Mouse (Mus musculus) embryonic facial prominence, embryonic 12.5 days (tissue): ENCODE data around the gene Ifna9. TPM values are rescaled to one million over a fixed set of nuclear protein-coding genes. Genes with fewer than 3 reads are reported as not detected.
"Not testable (repeated sequence)": the region's sequence is repeated elsewhere in the genome, so short reads cannot be mapped to it uniquely, and the experiment has no call there.

Source experiments
- ATAC-seq: fragments of 200-750 bp; cut with Nextera tagmentation; 2 replicates; pipeline ENCODE4 v1.8.0; 2017; ENCODE audit not compliant: insufficient number of reproducible peaks, insufficient read depth, low FRiP score, low TSS enrichment
- H3K27ac ChIP-seq: fragments of 300-500 bp; sonication (generic); 2 replicates; pipeline ENCODE4 v1.5.1; 2016; ENCODE audit warnings: mild to moderate bottlenecking
- H3K27me3 ChIP-seq: fragments of 300-500 bp; sonication (generic); 2 replicates; pipeline ENCODE4 v1.6.1; 2016; ENCODE audit warnings: mild to moderate bottlenecking, moderate library complexity
- H3K36me3 ChIP-seq: fragments of 300-500 bp; sonication (generic); 2 replicates; pipeline ENCODE4 v1.6.1; 2016; ENCODE audit warnings: mild to moderate bottlenecking
- H3K4me1 ChIP-seq: fragments of 300-500 bp; sonication (generic); 2 replicates; pipeline ENCODE4 v1.6.1; 2016
- H3K4me2 ChIP-seq: fragments of 300-500 bp; sonication (generic); replicated peaks from 2 replicates; pipeline ENCODE4 v1.6.1; 2016; ENCODE audit warnings: mild to moderate bottlenecking, moderate library complexity
- H3K4me3 ChIP-seq: fragments of 300-500 bp; sonication (generic); 2 replicates; pipeline ENCODE4 v1.5.1; 2016; ENCODE audit warnings: mild to moderate bottlenecking
- H3K9ac ChIP-seq: fragments of 300-500 bp; sonication (generic); 2 replicates; pipeline ENCODE4 v1.6.1; 2016; ENCODE audit warnings: mild to moderate bottlenecking, moderate library complexity
- H3K9me3 ChIP-seq: fragments of 300-500 bp; sonication (generic); 2 replicates; pipeline ENCODE4 v1.6.1; 2016; ENCODE audit warnings: mild to moderate bottlenecking, moderate library complexity
- WGBS: fragments of 180-500 bp; shearing (Covaris S2); methylation state at CpG from one replicate; pipeline ENCODE4 v1.1.7; 2016; 5-methylcytosine and 5-hydroxymethylcytosine counted together
- polyA plus RNA-seq: library from polyadenylated mRNA; unstranded; fragments of >200 nt; fragmentation: Nextera tagmentation; extraction: Ambion mirVana; gene quantifications from 2 replicates; pipeline ENCODE4 v1.2.1, GENCODE M21; 2016

Ifna9 gene
- not detected in 2 replicates for polyA plus RNA-seq

DNA sequence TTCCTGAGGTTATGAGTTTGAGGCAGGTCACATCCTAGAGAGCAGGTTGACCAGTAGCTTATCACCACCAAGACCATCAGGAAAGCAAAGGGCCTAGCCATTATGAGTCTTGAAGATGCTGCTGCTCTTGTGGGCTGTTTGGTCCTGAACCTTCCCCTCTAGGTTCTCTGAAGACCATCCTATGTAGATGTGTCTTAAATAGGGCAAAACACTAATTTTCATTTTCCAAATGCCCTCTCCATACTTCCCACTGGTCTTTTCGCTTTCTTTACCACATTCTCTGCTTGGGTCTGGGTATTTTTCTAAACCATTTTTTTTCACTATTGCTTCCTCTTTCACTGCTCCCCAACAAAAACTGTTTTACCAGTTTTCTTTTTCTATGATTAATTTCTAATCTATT lies at the start of gene Ifna9:
Gene Ifna9 (minus strand): TSS at position 101 of the 400 bp plus-strand sequence.
- Histone ChIP-seq H3K4me2 (no peak within 1 kb of the TSS), H3K36me3 (no peaks in the 10 kb centered on the region), H3K4me3 (no peak within 1 kb of the TSS), H3K9me3 (no peaks in the 10 kb centered on the region), H3K27me3 (no peaks in the 10 kb centered on the region), H3K27ac (no peak within 1 kb of the TSS), H3K9ac (no peak within 1 kb of the TSS), H3K4me1 (no peaks in the 10 kb centered on the region)
- whole genome bisulfite sequencing, result 89% methylated on average over 1 of the region's 1 CpGs
- ATAC-seq, result no peak

DNA sequence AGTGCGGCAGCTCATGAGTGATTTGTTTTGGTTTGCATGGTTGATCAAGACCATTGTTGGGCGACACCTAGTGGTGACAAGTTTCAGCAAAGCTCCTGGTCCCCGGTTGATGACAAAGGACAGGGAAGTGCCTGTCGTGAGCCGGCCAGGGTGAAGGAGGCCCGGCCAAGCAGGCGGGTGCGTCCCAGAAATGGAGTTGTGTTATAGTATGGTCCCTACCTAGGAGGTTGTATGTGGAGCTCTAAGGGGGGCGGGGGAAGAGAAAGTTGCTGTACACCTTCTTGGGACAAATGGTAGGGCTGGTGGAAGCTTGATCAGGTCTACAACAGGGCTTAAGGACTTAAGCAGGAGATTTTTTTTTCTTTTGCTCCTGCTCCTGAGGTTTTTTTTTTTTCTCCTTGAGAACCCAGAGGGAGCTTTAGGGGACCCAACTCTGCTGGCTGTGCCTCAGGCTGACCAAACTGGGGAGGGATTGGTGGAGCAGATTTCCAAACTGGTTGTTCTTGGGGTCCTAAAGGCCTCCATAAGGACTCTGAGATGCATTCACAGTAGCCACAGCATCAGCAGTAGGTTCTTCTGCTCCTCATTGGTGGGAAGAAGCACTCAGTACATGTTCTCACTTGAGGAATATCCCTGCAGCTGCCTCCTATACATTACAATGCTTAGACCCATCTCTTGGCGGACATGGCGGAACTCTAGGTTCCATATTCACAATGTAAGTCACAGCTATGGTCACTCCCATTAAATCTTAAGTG lies 49.1 kb upstream of the Ifna9 start:
- Histone ChIP-seq H3K9me3 (no peaks in the 10 kb centered on the region), H3K27ac (no peak overlapping the region), H3K36me3 (no peaks in the 10 kb centered on the region), H3K4me1 (no peaks in the 10 kb centered on the region), H3K9ac (no peak overlapping the region), H3K27me3 (no peaks in the 10 kb centered on the region), H3K4me2 (peak overlapping the region; percentile 38), H3K4me3 (peak overlapping the region; percentile 24; the same call in 1 of the 2 replicates)
- 17% methylated on average over 11 of the region's 11 CpGs for WGBS
- ATAC-seq, result peak; percentile 89

DNA sequence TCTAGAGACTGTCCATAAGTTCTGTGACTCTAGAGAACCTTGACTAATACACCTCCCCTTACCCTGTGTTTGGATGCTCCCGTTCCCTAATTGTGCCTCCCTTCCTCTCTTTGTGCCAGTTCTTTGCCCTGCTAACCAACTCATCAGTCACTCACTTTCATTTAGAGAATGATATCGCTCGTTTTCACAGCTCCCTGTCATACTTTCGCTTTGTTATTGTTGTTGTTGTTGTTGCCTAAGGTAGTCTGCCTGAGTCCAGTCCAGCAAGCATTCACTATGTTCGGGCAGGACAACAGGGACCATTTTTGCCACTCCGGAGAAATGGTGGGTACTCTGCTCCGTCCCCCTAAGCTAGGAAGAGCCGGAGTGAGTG lies 48.5 kb upstream of the Ifna9 start:
- Histone ChIP-seq H3K4me2 (peak overlapping the region; percentile 38), H3K9ac (no peak overlapping the region), H3K27ac (no peak overlapping the region)

DNA sequence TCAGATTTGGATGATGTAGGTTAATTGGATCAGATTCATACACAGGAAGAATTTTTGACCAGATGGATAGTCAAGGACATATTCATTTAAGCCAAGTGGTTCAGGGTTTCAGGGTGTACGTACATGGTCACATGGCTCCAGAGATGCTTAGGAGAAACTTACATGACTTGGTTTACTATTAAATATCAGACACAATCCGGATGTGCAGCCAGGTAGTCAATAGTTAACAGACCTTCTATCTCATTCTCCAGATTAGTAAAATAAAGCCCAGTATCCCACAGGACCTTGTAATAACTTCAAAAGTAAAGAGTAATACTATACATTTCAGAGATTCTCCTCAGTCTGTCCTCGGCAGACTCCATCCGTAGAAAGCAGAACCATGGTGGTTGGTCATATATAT lies 42.1 kb upstream of the Ifna9 start, which contains the start of gene C87499:
Gene C87499 (minus strand): TSS at position 101 of the 400 bp plus-strand sequence.
- WGBS, result 87% methylated on average over 4 of the region's 4 CpGs
- Histone ChIP-seq H3K4me3 (no peak within 1 kb of the TSS), H3K9me3 (no peaks in the 10 kb centered on the region), H3K27ac (no peak within 1 kb of the TSS), H3K4me2 (no peak within 1 kb of the TSS), H3K27me3 (no peaks in the 10 kb centered on the region), H3K9ac (no peak within 1 kb of the TSS), H3K4me1 (no peaks in the 10 kb centered on the region), H3K36me3 (no peaks in the 10 kb centered on the region)
- no peak for ATAC-seq

More for the DNA sequence above, 48.5 kb upstream of the Ifna9 start:
- Histone ChIP-seq H3K27me3 (no peaks in the 10 kb centered on the region), H3K4me3 (peak overlapping the region; percentile 24; the same call in 1 of the 2 replicates), H3K36me3 (no peaks in the 10 kb centered on the region), H3K4me1 (no peaks in the 10 kb centered on the region), H3K9me3 (no peaks in the 10 kb centered on the region)
- WGBS, result 68% methylated on average over 8 of the region's 8 CpGs
- ATAC-seq, result no peak

DNA sequence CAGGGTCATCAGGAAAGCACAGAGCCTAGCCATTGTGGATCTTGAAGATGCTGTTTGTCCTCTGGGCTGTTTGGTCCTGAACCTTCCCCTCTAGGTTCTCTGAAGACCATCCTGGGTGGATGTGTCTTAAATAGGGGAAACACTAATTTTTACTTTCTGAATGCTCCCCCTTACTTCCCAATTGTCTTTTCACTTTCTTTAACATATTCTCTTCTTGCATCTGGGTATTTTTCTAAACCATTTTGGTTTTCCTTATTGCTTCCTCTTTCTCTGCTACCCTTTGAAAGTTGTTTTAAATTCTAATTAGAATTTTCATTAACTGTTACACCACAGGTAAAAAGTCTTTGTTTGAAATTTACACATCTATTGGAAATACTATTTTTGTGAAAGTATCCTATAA lies 11.1 kb upstream of the Ifna9 start, which contains the start of gene Ifna12:
Gene Ifna12 (minus strand): TSS at position 101 of the 400 bp plus-strand sequence.
- no peak within 1 kb of the TSS for H3K9ac ChIP-seq
- H3K36me3 ChIP-seq, result no peaks in the 10 kb centered on the region
- H3K4me1 ChIP-seq, result no peaks in the 10 kb centered on the region
- no peak within 1 kb of the TSS for H3K4me3 ChIP-seq
- H3K4me2 ChIP-seq, result no peak within 1 kb of the TSS
- H3K27ac ChIP-seq, result no peak within 1 kb of the TSS
- no peaks in the 10 kb centered on the region for H3K9me3 ChIP-seq
- no peaks in the 10 kb centered on the region for H3K27me3 ChIP-seq
- ATAC-seq, result no peak

DNA sequence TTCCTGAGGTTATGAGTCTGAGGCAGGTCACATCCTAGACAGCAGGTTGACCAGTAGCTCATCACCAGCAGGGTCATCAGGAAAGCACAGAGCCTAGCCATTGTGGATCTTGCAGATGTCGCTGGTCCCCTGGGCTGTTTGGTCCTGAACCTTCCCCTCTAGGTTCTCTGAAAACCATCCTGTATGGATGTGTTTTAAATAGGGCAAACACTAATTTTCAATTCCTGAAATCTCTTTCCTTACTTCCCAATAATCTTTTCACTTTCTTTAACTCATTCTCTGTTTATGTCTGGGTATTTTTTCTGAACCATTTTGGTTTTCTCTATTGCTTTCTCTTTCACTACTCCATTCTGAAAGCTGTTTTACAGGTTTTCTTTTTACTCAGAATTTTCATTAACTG lies 20.5 kb downstream of the Ifna9 start, which contains the start of gene Ifna14:
Gene Ifna14 (minus strand): TSS at position 101 of the 400 bp plus-strand sequence.
- Histone ChIP-seq H3K36me3 (no peaks in the 10 kb centered on the region), H3K27me3 (no peaks in the 10 kb centered on the region), H3K4me1 (no peaks in the 10 kb centered on the region), H3K9me3 (no peaks in the 10 kb centered on the region), H3K4me3 (no peak within 1 kb of the TSS), H3K27ac (no peak within 1 kb of the TSS), H3K9ac (no peak within 1 kb of the TSS), H3K4me2 (no peak within 1 kb of the TSS)
- ATAC-seq, result no peak
- 77% methylated on average over 1 of the region's 1 CpGs for WGBS

DNA sequence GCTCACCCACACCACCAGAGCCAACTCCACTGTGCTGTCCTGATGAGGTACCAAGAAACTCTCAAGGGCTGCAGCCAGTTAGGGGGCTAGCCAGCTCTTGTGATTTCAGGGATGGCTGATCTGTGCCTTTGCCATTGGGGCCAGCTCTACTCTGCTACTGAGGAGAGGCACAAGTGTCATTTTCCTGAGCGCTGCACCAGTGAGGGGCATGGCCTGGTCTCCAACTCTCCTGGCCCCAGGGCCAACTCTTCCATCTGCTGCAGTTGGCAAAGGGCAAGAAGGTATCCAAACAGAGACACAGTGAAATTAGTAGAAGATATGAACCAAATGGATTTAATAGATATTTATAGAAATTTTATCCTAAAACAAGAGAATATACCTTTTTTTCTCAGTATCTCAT lies 30.4 kb downstream of the Ifna9 start:
- Histone ChIP-seq H3K4me3 (no peak overlapping the region), H3K9ac (no peak overlapping the region), H3K27ac (no peak overlapping the region), H3K4me1 (no peaks in the 10 kb centered on the region), H3K27me3 (no peaks in the 10 kb centered on the region), H3K36me3 (no peaks in the 10 kb centered on the region), H3K9me3 (no peaks in the 10 kb centered on the region), H3K4me2 (no peak overlapping the region)
- 97% methylated on average over 1 of the region's 1 CpGs for WGBS
- no peak for ATAC-seq

DNA sequence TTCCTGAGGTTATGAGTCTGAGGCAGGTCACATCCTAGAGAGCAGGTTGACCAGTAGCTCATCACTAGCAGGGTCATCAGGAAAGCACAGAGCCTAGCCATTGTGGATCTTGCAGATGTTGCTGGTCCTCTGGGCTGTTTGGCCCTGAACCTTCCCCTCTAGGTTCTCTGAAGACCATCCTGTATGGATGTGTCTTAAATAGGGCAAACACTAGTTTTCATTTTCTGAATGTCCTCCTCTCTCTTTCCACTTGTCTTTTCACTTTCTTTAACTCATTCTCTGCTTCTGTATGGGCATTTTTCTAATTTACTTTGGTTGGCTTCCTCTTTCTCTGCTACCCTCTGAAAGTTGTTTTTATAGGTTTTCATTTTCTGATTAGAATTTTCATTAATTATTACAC lies 34.0 kb downstream of the Ifna9 start, which contains the start of gene Ifna15:
Gene Ifna15 (minus strand): TSS at position 101 of the 400 bp plus-strand sequence.
- H3K4me3 ChIP-seq, H3K9me3 ChIP-seq, H3K27me3 ChIP-seq, H3K4me2 ChIP-seq, ATAC-seq, H3K9ac ChIP-seq, H3K4me1 ChIP-seq, H3K27ac ChIP-seq, H3K36me3 ChIP-seq: not testable (repeated sequence)

DNA sequence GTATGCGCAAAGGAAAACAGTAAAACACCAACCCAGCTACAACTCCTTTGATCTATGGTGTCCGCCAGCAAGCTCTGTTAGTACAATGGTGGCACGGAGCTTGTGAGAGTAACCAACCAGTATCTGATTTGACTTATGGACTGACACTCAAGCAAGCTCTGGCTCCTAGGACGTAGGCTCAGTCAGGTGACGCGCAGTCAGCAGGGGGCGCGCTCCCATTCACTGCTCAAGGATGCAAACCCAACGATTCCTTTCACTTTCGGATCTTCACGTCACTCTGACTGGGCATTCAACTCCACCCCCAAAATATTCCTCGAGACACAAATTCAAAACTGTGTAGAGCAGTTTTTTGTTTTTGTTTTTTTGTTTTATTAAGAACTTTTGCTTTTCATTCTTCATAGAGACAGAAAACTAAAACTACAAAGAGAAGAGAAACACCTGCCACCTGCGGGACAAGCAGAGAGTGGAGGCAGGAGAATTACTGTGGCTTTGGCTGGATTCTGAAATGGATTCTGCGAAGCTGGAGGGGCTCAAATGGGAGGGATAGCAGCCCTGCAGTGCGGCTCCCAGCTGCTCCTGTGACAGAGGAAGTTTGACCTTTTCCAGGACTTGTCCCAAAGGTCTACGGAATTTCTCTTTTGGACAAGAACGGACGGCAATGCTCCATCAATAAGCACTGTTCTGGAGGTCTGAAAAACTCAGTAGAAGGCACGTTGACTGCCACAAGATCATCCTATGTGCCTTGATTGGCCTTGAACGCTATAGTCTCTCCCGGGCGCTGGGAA lies 41.8 kb downstream of the Ifna9 start:
- 0 out of 2 replicates have a peak, but pooled peaks have one; percentile 64 for ATAC-seq
- Histone ChIP-seq H3K36me3 (no peaks in the 10 kb centered on the region), H3K4me2 (peak overlapping the region; percentile 39), H3K27me3 (no peaks in the 10 kb centered on the region), H3K9me3 (no peaks in the 10 kb centered on the region), H3K4me3 (peak overlapping the region; percentile 7; the same call in 1 of the 2 replicates), H3K4me1 (no peaks in the 10 kb centered on the region), H3K9ac (no peak overlapping the region), H3K27ac (no peak overlapping the region)
- WGBS, result 28% methylated on average over 22 of the region's 22 CpGs

DNA sequence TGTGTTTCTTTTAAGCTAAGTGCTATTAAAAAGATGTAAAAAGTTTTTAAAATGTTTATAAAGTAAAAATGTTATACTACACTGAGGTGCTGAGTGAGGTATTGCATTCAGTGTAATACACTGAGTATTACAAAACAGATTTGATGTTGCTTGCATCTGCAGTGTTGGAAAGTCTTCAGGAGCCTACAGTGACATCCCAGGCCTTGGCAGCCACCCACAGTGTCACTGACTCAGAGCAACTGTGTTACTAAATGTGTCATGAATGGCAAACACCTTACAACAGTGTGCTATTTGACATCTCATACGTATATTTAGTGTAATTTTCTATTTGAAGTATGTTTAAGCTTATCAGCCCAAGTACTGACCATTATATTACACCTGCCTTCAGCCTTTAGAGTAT lies 44.2 kb downstream of the Ifna9 start:
- H3K27ac ChIP-seq, result no peak overlapping the region
- no peak overlapping the region for H3K4me3 ChIP-seq
- WGBS, result 74% methylated on average over 1 of the region's 1 CpGs
- H3K36me3 ChIP-seq, result no peaks in the 10 kb centered on the region
- H3K9me3 ChIP-seq, result no peaks in the 10 kb centered on the region
- H3K4me2 ChIP-seq, result no peak overlapping the region
- H3K9ac ChIP-seq, result no peak overlapping the region
- H3K27me3 ChIP-seq, result no peaks in the 10 kb centered on the region
- no peaks in the 10 kb centered on the region for H3K4me1 ChIP-seq
- no peak for ATAC-seq

DNA sequence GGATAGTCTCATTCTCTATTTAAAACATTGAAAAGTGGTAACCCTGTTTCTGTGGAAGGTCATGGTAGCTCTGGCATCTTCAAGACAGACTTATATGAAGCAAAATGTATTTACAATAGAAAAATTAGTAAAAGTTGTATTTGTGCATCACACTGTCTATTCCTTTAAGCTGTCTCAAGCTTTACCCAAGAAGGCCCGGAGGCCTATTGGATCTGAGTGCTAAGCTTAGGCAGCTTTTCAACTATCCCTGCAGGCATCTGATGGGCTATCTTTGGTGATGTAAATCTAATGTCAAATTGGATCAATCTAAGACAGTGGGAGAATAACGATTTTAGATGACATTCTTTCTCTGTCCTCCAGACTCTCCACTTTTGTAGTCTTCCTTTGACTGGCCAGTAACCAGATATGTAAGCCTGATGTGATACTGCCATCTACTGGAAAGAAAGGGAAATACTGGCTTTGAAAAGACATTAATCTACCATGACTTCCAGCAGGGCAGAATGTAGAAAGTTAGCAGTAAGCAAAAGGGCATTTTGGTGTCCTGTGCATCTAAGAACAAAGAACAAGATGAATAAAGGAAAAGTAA lies 48.4 kb downstream of the Ifna9 start:
- ATAC-seq, result 0 out of 2 replicates have a peak, but pooled peaks have one; percentile 41
- Histone ChIP-seq H3K9ac (no peak overlapping the region), H3K4me1 (no peaks in the 10 kb centered on the region), H3K4me3 (no peak overlapping the region), H3K9me3 (no peaks in the 10 kb centered on the region), H3K36me3 (no peaks in the 10 kb centered on the region), H3K27ac (no peak overlapping the region), H3K27me3 (no peaks in the 10 kb centered on the region), H3K4me2 (no peak overlapping the region)
- 49% methylated on average over 2 of the region's 2 CpGs for WGBS
